Mouse (Mus musculus) embryonic facial prominence, embryonic 12.5 days (tissue): ENCODE results near the gene Prm1. TPM values are rescaled to one million over a fixed set of nuclear protein-coding genes. Genes with fewer than 3 reads are reported as not detected.

Experiments
- ATAC-seq: fragments of 200-750 bp; cut with Nextera tagmentation; 2 replicates; pipeline ENCODE4 v1.8.0; 2017; ENCODE audit not compliant: insufficient number of reproducible peaks, insufficient read depth, low FRiP score, low TSS enrichment
- H3K27ac ChIP-seq: fragments of 300-500 bp; sonication (generic); 2 replicates; pipeline ENCODE4 v1.5.1; 2016; ENCODE audit warnings: mild to moderate bottlenecking
- H3K27me3 ChIP-seq: fragments of 300-500 bp; sonication (generic); 2 replicates; pipeline ENCODE4 v1.6.1; 2016; ENCODE audit warnings: mild to moderate bottlenecking, moderate library complexity
- H3K36me3 ChIP-seq: fragments of 300-500 bp; sonication (generic); 2 replicates; pipeline ENCODE4 v1.6.1; 2016; ENCODE audit warnings: mild to moderate bottlenecking
- H3K4me1 ChIP-seq: fragments of 300-500 bp; sonication (generic); 2 replicates; pipeline ENCODE4 v1.6.1; 2016
- H3K4me2 ChIP-seq: fragments of 300-500 bp; sonication (generic); replicated peaks from 2 replicates; pipeline ENCODE4 v1.6.1; 2016; ENCODE audit warnings: mild to moderate bottlenecking, moderate library complexity
- H3K4me3 ChIP-seq: fragments of 300-500 bp; sonication (generic); 2 replicates; pipeline ENCODE4 v1.5.1; 2016; ENCODE audit warnings: mild to moderate bottlenecking
- H3K9ac ChIP-seq: fragments of 300-500 bp; sonication (generic); 2 replicates; pipeline ENCODE4 v1.6.1; 2016; ENCODE audit warnings: mild to moderate bottlenecking, moderate library complexity
- H3K9me3 ChIP-seq: fragments of 300-500 bp; sonication (generic); 2 replicates; pipeline ENCODE4 v1.6.1; 2016; ENCODE audit warnings: mild to moderate bottlenecking, moderate library complexity
- WGBS: fragments of 180-500 bp; shearing (Covaris S2); methylation state at CpG from one replicate; pipeline ENCODE4 v1.1.7; 2016; 5-methylcytosine and 5-hydroxymethylcytosine counted together
- polyA plus RNA-seq: library from polyadenylated mRNA; unstranded; fragments of >200 nt; fragmentation: Nextera tagmentation; extraction: Ambion mirVana; gene quantifications from 2 replicates; pipeline ENCODE4 v1.2.1, GENCODE M21; 2016

Gene Prm1
- polyA plus RNA-seq, 1 experiment from 2014 or later = not detected

DNA sequence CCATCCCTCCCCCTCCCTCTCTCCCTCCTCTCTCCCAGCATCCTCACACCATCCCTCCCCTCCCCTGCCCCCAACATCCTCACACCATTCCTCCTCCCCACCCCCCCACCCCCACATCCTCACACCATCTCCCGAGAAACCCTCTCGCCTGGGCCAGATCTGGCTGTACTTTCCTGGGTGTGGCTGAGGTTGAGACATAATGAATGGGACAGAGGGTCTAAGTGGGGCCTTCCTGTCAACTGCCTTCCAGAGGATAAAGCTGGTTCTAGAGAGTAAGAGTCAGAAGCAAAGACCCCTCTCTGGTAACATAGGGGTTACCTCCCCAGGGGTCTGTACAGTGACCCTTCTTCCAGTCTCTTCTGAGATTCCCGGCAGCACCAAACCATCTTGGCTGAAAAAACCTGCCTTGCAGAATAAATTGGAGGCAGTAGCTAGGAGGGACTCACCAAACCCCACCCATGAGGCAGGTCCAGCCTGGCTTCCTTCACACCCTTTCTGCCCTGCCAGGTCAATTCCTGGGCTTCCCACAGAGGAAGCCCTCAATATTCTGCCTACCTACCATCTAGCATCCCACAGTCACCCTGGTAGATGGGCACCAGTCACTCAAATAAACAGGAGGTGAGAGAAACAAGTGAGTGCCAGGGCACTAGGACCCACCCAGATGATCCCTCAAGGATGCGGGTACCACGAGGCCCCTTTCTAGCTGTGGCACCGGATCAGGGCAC lies 41.9 kb downstream of the Prm1 start:
- Histone ChIP-seq H3K36me3 (no peaks in the 10 kb centered on the region), H3K9ac (no peak overlapping the region), H3K27ac (no peak overlapping the region), H3K4me3 (no peak overlapping the region), H3K9me3 (no peaks in the 10 kb centered on the region), H3K27me3 (0 out of 2 replicates have a peak, but pooled peaks cover 3% of the 10 kb centered on the region), H3K4me2 (no peak overlapping the region), H3K4me1 (no peaks in the 10 kb centered on the region)
- WGBS = 66% methylated on average over 6 of the region's 6 CpGs
- ATAC-seq = no peak

- no peak for ATAC-seq
- no peak overlapping the region for H3K4me3 ChIP-seq
- H3K4me1 ChIP-seq = no peaks in the 10 kb centered on the region
Measured at GRCm38 (mm10) chr16:10762569-10763180, 43.0 kb downstream of the Prm1 start.

DNA sequence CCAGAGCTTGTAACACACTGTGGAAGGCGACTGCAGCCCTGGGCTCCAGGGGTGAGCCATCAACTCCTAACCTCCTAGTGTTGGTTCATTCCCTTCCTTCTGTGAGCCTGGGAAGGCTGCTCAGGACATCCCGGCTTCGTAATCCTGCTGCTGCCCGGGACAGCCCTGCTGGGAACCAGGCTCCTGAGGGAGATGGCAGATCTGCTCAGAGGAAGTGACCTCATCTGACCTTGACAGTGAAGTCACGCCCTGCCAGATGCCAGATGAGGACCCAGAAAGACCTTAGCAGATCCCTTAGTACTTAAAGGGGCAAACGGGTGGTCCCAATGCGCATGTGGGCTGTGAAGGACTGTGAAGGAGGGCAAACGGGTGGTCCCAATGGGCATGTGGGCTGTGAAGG lies 44.5 kb downstream of the Prm1 start:
- Histone ChIP-seq H3K9me3 (no peaks in the 10 kb centered on the region), H3K9ac (no peak overlapping the region), H3K4me3 (no peak overlapping the region), H3K27me3 (no peaks in the 10 kb centered on the region), H3K27ac (no peak overlapping the region), H3K4me1 (no peaks in the 10 kb centered on the region), H3K4me2 (no peak overlapping the region), H3K36me3 (no peaks in the 10 kb centered on the region)
- WGBS = 57% methylated on average over 8 of the region's 8 CpGs
- ATAC-seq = no peak

More at GRCm38 (mm10) chr16:10762569-10763180, 43.0 kb downstream of the Prm1 start:
- no peaks in the 10 kb centered on the region for H3K9me3 ChIP-seq
- H3K27me3 ChIP-seq = no peaks in the 10 kb centered on the region
- no peak overlapping the region for H3K4me2 ChIP-seq
- no peaks in the 10 kb centered on the region for H3K36me3 ChIP-seq
- no peak overlapping the region for H3K27ac ChIP-seq
- H3K9ac ChIP-seq = no peak overlapping the region
- WGBS = 70% methylated on average over 5 of the region's 5 CpGs

DNA sequence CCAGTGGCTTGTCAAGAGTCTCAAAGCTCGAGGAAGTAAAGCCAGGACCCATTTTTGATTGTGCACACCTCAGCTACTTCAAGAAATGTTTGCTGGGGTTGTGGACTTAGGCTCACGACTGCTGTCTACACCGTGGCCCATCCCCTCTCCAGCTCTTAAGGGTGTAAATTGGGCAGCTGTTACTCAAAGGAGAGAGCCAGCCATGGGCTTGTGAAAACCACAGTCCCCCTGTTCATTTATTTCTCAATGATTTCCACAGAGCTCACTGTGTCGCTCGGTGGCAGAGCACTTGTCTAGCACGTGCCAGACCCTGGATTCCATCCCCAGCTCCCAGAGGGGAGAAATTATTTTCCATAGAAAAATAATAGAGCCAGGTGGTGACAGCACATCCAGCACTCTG lies 49.5 kb downstream of the Prm1 start:
- WGBS = 74% methylated on average over 6 of the region's 6 CpGs
- Histone ChIP-seq H3K36me3 (no peaks in the 10 kb centered on the region), H3K27ac (no peak overlapping the region), H3K4me1 (no peaks in the 10 kb centered on the region), H3K9ac (no peak overlapping the region), H3K9me3 (no peaks in the 10 kb centered on the region), H3K27me3 (no peaks in the 10 kb centered on the region), H3K4me2 (no peak overlapping the region), H3K4me3 (no peak overlapping the region)
- ATAC-seq = no peak

GRCm38 (mm10) chr16:10754521-10755296 lies 50.9 kb downstream of the Prm1 start:
- Histone ChIP-seq H3K4me2 (no peak overlapping the region), H3K9ac (no peak overlapping the region), H3K4me3 (no peak overlapping the region), H3K9me3 (no peaks in the 10 kb centered on the region), H3K36me3 (no peaks in the 10 kb centered on the region), H3K27me3 (no peaks in the 10 kb centered on the region), H3K27ac (no peak overlapping the region), H3K4me1 (no peaks in the 10 kb centered on the region)
- WGBS = 88% methylated on average over 3 of the region's 3 CpGs
- no peak for ATAC-seq

- peak; percentile 68; the same call in 1 of the 2 replicates for ATAC-seq
- H3K9ac ChIP-seq = no peak overlapping the region
- 0 out of 2 replicates have a peak, but pooled peaks cover 3% of the 10 kb centered on the region for H3K4me1 ChIP-seq
- H3K36me3 ChIP-seq = no peaks in the 10 kb centered on the region
- H3K9me3 ChIP-seq = no peaks in the 10 kb centered on the region
- no peak overlapping the region for H3K4me3 ChIP-seq
- no peak overlapping the region for H3K4me2 ChIP-seq
- no peak overlapping the region for H3K27ac ChIP-seq
- whole genome bisulfite sequencing = 61% methylated on average over 7 of the region's 7 CpGs
- no peaks in the 10 kb centered on the region for H3K27me3 ChIP-seq
Measured at GRCm38 (mm10) chr16:10749824-10750223, 55.8 kb downstream of the Prm1 start.

- ATAC-seq = no peak
Measured at GRCm38 (mm10) chr16:10749226-10749625, 56.4 kb downstream of the Prm1 start.

More at GRCm38 (mm10) chr16:10749226-10749625, 56.4 kb downstream of the Prm1 start:
- no peaks in the 10 kb centered on the region for H3K27me3 ChIP-seq
- WGBS = 65% methylated on average over 7 of the region's 7 CpGs
- no peak overlapping the region for H3K27ac ChIP-seq
- no peak overlapping the region for H3K4me3 ChIP-seq
- H3K9me3 ChIP-seq = no peaks in the 10 kb centered on the region
- 0 out of 2 replicates have a peak, but pooled peaks cover 3% of the 10 kb centered on the region for H3K4me1 ChIP-seq
- no peak overlapping the region for H3K4me2 ChIP-seq
- no peak overlapping the region for H3K9ac ChIP-seq
- H3K36me3 ChIP-seq = no peaks in the 10 kb centered on the region

Other genes with a start within 250 kb of the Prm1 start
- gene Socs1, start 20.3 kb downstream of the Prm1 start, polyA plus RNA-seq = 11.4 and 12.5 TPM in 2 replicates
- not detected in 2 replicates for gene Tnp2, start 17.2 kb downstream of the Prm1 start, polyA plus RNA-seq
- not detected in 2 replicates for gene Prm3, start 14.9 kb downstream of the Prm1 start, polyA plus RNA-seq
- not detected in 2 replicates for gene Prm2, start 9.7 kb downstream of the Prm1 start, polyA plus RNA-seq
- gene Gm11172, start 7.1 kb upstream of the Prm1 start, polyA plus RNA-seq = not detected in 2 replicates
- gene Rmi2, start 29.2 kb upstream of the Prm1 start, polyA plus RNA-seq = 4.6 and 4.7 TPM in 2 replicates